In genomic region chr11:121228129-121229017, GRCm38 (mm10) we compare ENCODE assay signal across 7 mouse cellular contexts. TPM values are rescaled to one million over a fixed set of nuclear protein-coding genes. Genes with fewer than 3 reads are reported as not detected.
A peak's percentile ranks its signal among the peaks of the same experiment; 100 is the strongest.
DNase-seq lines count a peak whose midpoint lies in the region; ATAC-seq lines count a peak whose summit lies in the region.

No protein-coding gene starts in this region.

- peak overlapping the region; percentile 77 for H3K9ac ChIP-seq in forebrain, embryonic 12.5 days
- H3K9ac ChIP-seq in neural tube, embryonic 12.5 days, result peak overlapping the region; percentile 65

- H3K4me3 ChIP-seq in forebrain, embryonic 12.5 days (replicated peaks), result peak overlapping the region; percentile 73
- H3K4me3 ChIP-seq in neural tube, embryonic 12.5 days, result peak overlapping the region; percentile 73

- H3K36me3 ChIP-seq in forebrain, embryonic 12.5 days (replicated peaks), result peaks cover 36% of the 10 kb centered on the region
- H3K36me3 ChIP-seq in neural tube, embryonic 12.5 days, result peaks cover 30% of the 10 kb centered on the region

- peak; percentile 14 to 38 for DNase-seq in thymus, adult 18-20 months
- no peak for DNase-seq in thymus, postnatal 10 days (ENCODE audit: low spot score in 2 of 2)
- peak; percentile 47 for DNase-seq in liver
- no peak for DNase-seq in adrenal gland, adult 2 months

- peak overlapping the region; percentile 80 for H3K4me2 ChIP-seq in forebrain, embryonic 12.5 days
- peak overlapping the region; percentile 85 for H3K4me2 ChIP-seq in neural tube, embryonic 12.5 days (replicated peaks)

- H3K27me3 ChIP-seq in forebrain, embryonic 12.5 days, result no peaks in the 10 kb centered on the region
- H3K27me3 ChIP-seq in neural tube, embryonic 12.5 days (replicated peaks), result no peaks in the 10 kb centered on the region

- H3K4me1 ChIP-seq in forebrain, embryonic 12.5 days, result peaks cover 17% of the 10 kb centered on the region
- H3K4me1 ChIP-seq in neural tube, embryonic 12.5 days, result peaks cover 11% of the 10 kb centered on the region

- H3K27ac ChIP-seq in forebrain, embryonic 12.5 days, result peak overlapping the region; percentile 65
- no peak overlapping the region for H3K27ac ChIP-seq in neural tube, embryonic 12.5 days

- ATAC-seq in forebrain, embryonic 12.5 days (ENCODE audit: low FRiP score), result no peak; the same call in none of the 2 replicates
- 0 out of 2 replicates have a peak, but pooled peaks have one; percentile 1 for ATAC-seq in neural tube, embryonic 12.5 days (ENCODE audit: low FRiP score, low read depth)
- ATAC-seq in megakaryocyte-erythroid progenitor cell, adult 5-6 weeks (replicated peaks; ENCODE audit: low FRiP score, low TSS enrichment, poor library complexity, severe bottlenecking), result no peak

- 25% methylated on average over 21 of the region's 21 CpGs for WGBS in forebrain, embryonic 12.5 days
- 37% methylated on average over 21 of the region's 21 CpGs for WGBS in neural tube, embryonic 12.5 days

- no peaks in the 10 kb centered on the region for H3K9me3 ChIP-seq in forebrain, embryonic 12.5 days
- H3K9me3 ChIP-seq in neural tube, embryonic 12.5 days, result no peaks in the 10 kb centered on the region

RNA-seq across cellular contexts. Expression of gene Cybc1, which starts 0.7 kb away (rescaled TPM):
- polyA plus RNA-seq in forebrain, embryonic 12.5 days (2016; fragmentation: Nextera tagmentation; extraction: Ambion mirVana), result 33.3 and 34.0 TPM in 2 replicates
- polyA plus RNA-seq in neural tube, embryonic 12.5 days (2016; fragmentation: Nextera tagmentation; extraction: Ambion mirVana), result 41.2 and 42.1 TPM in 2 replicates
- total RNA-seq in adrenal gland, adult 2 months (2021), result 10 to 100 TPM; 20.4 to 21.9 TPM
- polyA plus RNA-seq in adrenal gland, adult 2 months (2012; rRNA removed), result 18.7 and 18.8 TPM in 2 replicates
- 30.0 and 42.6 TPM in 2 replicates for total RNA-seq in megakaryocyte-erythroid progenitor cell, adult 5-6 weeks (2014; fragmentation: Nextera tagmentation)
- total RNA-seq in megakaryocyte-erythroid progenitor cell, adult 5-6 weeks (2017), result 18.2 and 27.2 TPM in 2 replicates

RNA-seq across cellular contexts. Expression of gene Narf, which starts 8.7 kb away (rescaled TPM):
- polyA plus RNA-seq in forebrain, embryonic 12.5 days (2016; fragmentation: Nextera tagmentation; extraction: Ambion mirVana), result 65.0 and 72.4 TPM in 2 replicates
- 90.2 and 96.2 TPM in 2 replicates for polyA plus RNA-seq in neural tube, embryonic 12.5 days (2016; fragmentation: Nextera tagmentation; extraction: Ambion mirVana)
- total RNA-seq in adrenal gland, adult 2 months (2021), result 10 to 100 TPM; 14.4 to 22.8 TPM
- 22.8 and 29.3 TPM in 2 replicates for polyA plus RNA-seq in adrenal gland, adult 2 months (2012; rRNA removed)
- 46.0 and 51.1 TPM in 2 replicates for total RNA-seq in megakaryocyte-erythroid progenitor cell, adult 5-6 weeks (2014; fragmentation: Nextera tagmentation)
- 43.7 and 63.3 TPM in 2 replicates for total RNA-seq in megakaryocyte-erythroid progenitor cell, adult 5-6 weeks (2017)

RNA-seq across cellular contexts. Expression of gene Ogfod3, which starts 23.9 kb away (rescaled TPM):
- 16.1 and 19.7 TPM in 2 replicates for polyA plus RNA-seq in forebrain, embryonic 12.5 days (2016; fragmentation: Nextera tagmentation; extraction: Ambion mirVana)
- 18.2 and 19.7 TPM in 2 replicates for polyA plus RNA-seq in neural tube, embryonic 12.5 days (2016; fragmentation: Nextera tagmentation; extraction: Ambion mirVana)
- total RNA-seq in adrenal gland, adult 2 months (2021), result 10 to 100 TPM; 27.9 to 28.5 TPM
- 33.7 and 37.7 TPM in 2 replicates for polyA plus RNA-seq in adrenal gland, adult 2 months (2012; rRNA removed)
- total RNA-seq in megakaryocyte-erythroid progenitor cell, adult 5-6 weeks (2014; fragmentation: Nextera tagmentation), result 7.8 and 16.0 TPM in 2 replicates
- 8.2 and 13.5 TPM in 2 replicates for total RNA-seq in megakaryocyte-erythroid progenitor cell, adult 5-6 weeks (2017)

RNA-seq across cellular contexts. Expression of gene Hexdc, which starts 24.1 kb away (rescaled TPM):
- 7.9 and 8.4 TPM in 2 replicates for polyA plus RNA-seq in forebrain, embryonic 12.5 days (2016; fragmentation: Nextera tagmentation; extraction: Ambion mirVana)
- 12.2 and 13.1 TPM in 2 replicates for polyA plus RNA-seq in neural tube, embryonic 12.5 days (2016; fragmentation: Nextera tagmentation; extraction: Ambion mirVana)
- total RNA-seq in adrenal gland, adult 2 months (2021), result 10 to 100 TPM in 1 of 2 experiments, 1 to 10 TPM in 1; 7.6 to 13.0 TPM
- 18.5 and 21.7 TPM in 2 replicates for polyA plus RNA-seq in adrenal gland, adult 2 months (2012; rRNA removed)
- 7.2 and 7.7 TPM in 2 replicates for total RNA-seq in megakaryocyte-erythroid progenitor cell, adult 5-6 weeks (2014; fragmentation: Nextera tagmentation)
- total RNA-seq in megakaryocyte-erythroid progenitor cell, adult 5-6 weeks (2017), result 4.5 and 6.0 TPM in 2 replicates

RNA-seq across cellular contexts. Expression of gene Foxk2, which starts 31.4 kb away (rescaled TPM):
- polyA plus RNA-seq in forebrain, embryonic 12.5 days (2016; fragmentation: Nextera tagmentation; extraction: Ambion mirVana), result 13.0 and 13.8 TPM in 2 replicates
- polyA plus RNA-seq in neural tube, embryonic 12.5 days (2016; fragmentation: Nextera tagmentation; extraction: Ambion mirVana), result 15.2 and 15.3 TPM in 2 replicates
- 10 to 100 TPM; 35.2 to 43.1 TPM for total RNA-seq in adrenal gland, adult 2 months (2021)
- 44.9 and 78.0 TPM in 2 replicates for polyA plus RNA-seq in adrenal gland, adult 2 months (2012; rRNA removed)
- total RNA-seq in megakaryocyte-erythroid progenitor cell, adult 5-6 weeks (2014; fragmentation: Nextera tagmentation), result 40.4 and 62.7 TPM in 2 replicates
- 21.3 and 27.3 TPM in 2 replicates for total RNA-seq in megakaryocyte-erythroid progenitor cell, adult 5-6 weeks (2017)

Comparison
In these comparisons a context has a peak if more than half of its experiments do, and no peak if none do; other contexts are left out.
1. DNase-seq: peak in thymus, adult 18-20 months (2 of 2) and liver (single experiment); none in thymus, postnatal 10 days (0 of 2) and adrenal gland, adult 2 months (single experiment).